Mouse (Mus musculus) skeletal muscle tissue, postnatal 0 days (tissue): ENCODE data around the gene Tas2r113. TPM values are rescaled to one million over a fixed set of nuclear protein-coding genes. Genes with fewer than 3 reads are reported as not detected.

ENCODE experiments used
- polyA plus RNA-seq: library from polyadenylated mRNA; unstranded; fragments of >200 nt; fragmentation: Nextera tagmentation; extraction: Ambion mirVana; gene quantifications from 2 replicates; pipeline ENCODE4 v1.2.1, GENCODE M21; 2015

Gene Tas2r113
- not detected in 2 replicates for polyA plus RNA-seq

GRCm38 (mm10) chr6:132892711-132893110 lies at the start of gene Tas2r113:
TSS of gene Tas2r113 (plus strand) at chr6:132893011.

GRCm38 (mm10) chr6:132846842-132847241 lies 46.0 kb upstream of the Tas2r113 start, which contains the start of gene Tas2r123:
TSS of gene Tas2r123 (plus strand) at chr6:132847142.

GRCm38 (mm10) chr6:132855138-132855537 lies 37.7 kb upstream of the Tas2r113 start, which contains the start of gene Tas2r116:
TSS of gene Tas2r116 (plus strand) at chr6:132855438.

GRCm38 (mm10) chr6:132867708-132868107 lies 25.1 kb upstream of the Tas2r113 start, which contains the start of gene Tas2r110:
TSS of gene Tas2r110 (plus strand) at chr6:132868008.

GRCm38 (mm10) chr6:132909351-132909750 lies 16.5 kb downstream of the Tas2r113 start, which contains the start of gene Tas2r125:
TSS of gene Tas2r125 (plus strand) at chr6:132909651.

Other genes with a start within 250 kb of the Tas2r113 start
- gene A630073D07Rik, start 241.5 kb upstream of the Tas2r113 start, polyA plus RNA-seq, result not detected in 2 replicates
- not detected in 2 replicates for gene Tas2r120, start 236.1 kb upstream of the Tas2r113 start, polyA plus RNA-seq
- gene Tas2r121, start 192.0 kb upstream of the Tas2r113 start, polyA plus RNA-seq, result not detected in 2 replicates
- not detected in 2 replicates for gene Tas2r122, start 181.1 kb upstream of the Tas2r113 start, polyA plus RNA-seq
- gene Tas2r115, start 155.0 kb upstream of the Tas2r113 start, polyA plus RNA-seq, result not detected in 2 replicates
- not detected in 2 replicates for gene Tas2r124, start 138.3 kb upstream of the Tas2r113 start, polyA plus RNA-seq
- gene Tas2r102, start 130.9 kb upstream of the Tas2r113 start, polyA plus RNA-seq, result not detected in 2 replicates
- gene Tas2r136, start 114.8 kb upstream of the Tas2r113 start, polyA plus RNA-seq, result not detected in 2 replicates
- not detected in 2 replicates for gene Tas2r117, start 90.2 kb upstream of the Tas2r113 start, polyA plus RNA-seq
- not detected in 2 replicates for gene Tas2r123, start 45.9 kb upstream of the Tas2r113 start, polyA plus RNA-seq
- gene Tas2r116, start 37.6 kb upstream of the Tas2r113 start, polyA plus RNA-seq, result not detected in 2 replicates
- not detected in 2 replicates for gene Tas2r110, start 25.0 kb upstream of the Tas2r113 start, polyA plus RNA-seq
- gene Tas2r125, start 16.6 kb downstream of the Tas2r113 start, polyA plus RNA-seq, result not detected in 2 replicates
- gene Tas2r129, start 58.1 kb downstream of the Tas2r113 start, polyA plus RNA-seq, result not detected in 2 replicates
- gene Tas2r131, start 64.9 kb downstream of the Tas2r113 start, polyA plus RNA-seq, result not detected in 2 replicates
- not detected in 2 replicates for gene Tas2r109, start 88.0 kb downstream of the Tas2r113 start, polyA plus RNA-seq
- gene Tas2r103, start 144.1 kb downstream of the Tas2r113 start, polyA plus RNA-seq, result not detected in 2 replicates
- gene Tas2r140, start 162.8 kb downstream of the Tas2r113 start, polyA plus RNA-seq, result not detected in 2 replicates
- 81.1 and 82.2 TPM in 2 replicates for gene Smim10l1, start 211.9 kb downstream of the Tas2r113 start, polyA plus RNA-seq